Mouse (Mus musculus): ENCODE data around the gene Svop. TPM values are rescaled to one million over a fixed set of nuclear protein-coding genes. Genes with fewer than 3 reads are reported as not detected.

The Svop gene
- total and polyA plus RNA-seq, 3 experiments: not detected

DNA sequence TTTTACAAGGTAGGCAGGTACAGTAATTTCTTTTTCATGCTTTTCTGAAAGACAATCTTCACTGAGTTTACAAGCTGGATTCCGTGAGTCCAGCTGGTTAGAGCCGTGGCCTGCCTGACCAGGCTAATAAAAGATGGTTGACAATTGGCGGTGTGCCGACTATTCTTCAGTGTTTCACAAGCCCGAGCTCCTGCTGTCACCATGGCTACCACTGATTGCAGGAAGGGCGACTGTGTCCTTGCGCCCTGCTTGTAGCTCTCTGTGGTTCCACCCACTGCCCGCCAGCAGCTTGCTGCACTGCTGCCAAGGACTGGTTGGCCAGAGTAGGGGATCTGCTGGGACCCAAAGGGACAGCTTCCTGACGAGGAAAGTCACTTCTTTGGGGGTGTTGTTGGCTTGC is 47.8 kb upstream of the Svop start:
- no peaks in the 10 kb centered on the region for H3K79me2 ChIP-seq (ENCODE audit: control insufficient read depth, insufficient read depth, low read length, poor library complexity)
- TF ChIP-seq MAX (IDR thresholded peaks at IDR 0.05; ENCODE audit: low read length): no peak
- TF ChIP-seq HCFC1 (IDR thresholded peaks at IDR 0.05; ENCODE audit: low read depth, low read length): no peak
- TF ChIP-seq SMC3 (IDR thresholded peaks at IDR 0.05; ENCODE audit: low read depth, low read length): no peak
- TF ChIP-seq ELF1 (IDR thresholded peaks at IDR 0.05; ENCODE audit: low read depth, low read length): no peak
- no peak for TF ChIP-seq GATA1 (IDR thresholded peaks at IDR 0.05; ENCODE audit: low read depth, low read length)
- no peak for TF ChIP-seq ZKSCAN1 (IDR thresholded peaks at IDR 0.05; ENCODE audit: low read depth, low read length)
- TF ChIP-seq CHD2 (IDR thresholded peaks at IDR 0.05; ENCODE audit: low read length): no peak
- no peak for TF ChIP-seq MYC (IDR thresholded peaks at IDR 0.05; ENCODE audit: low read depth, low read length)
- TF ChIP-seq TAL1 (IDR thresholded peaks at IDR 0.05; ENCODE audit: low read length): no peak
- TF ChIP-seq NELFE (IDR thresholded peaks at IDR 0.05; ENCODE audit: low read depth, low read length): no peak
- H3K9me3 ChIP-seq (replicated peaks; ENCODE audit: insufficient read depth, low read length): no peaks in the 10 kb centered on the region
- no peak overlapping the region for H3K9ac ChIP-seq (ENCODE audit: control insufficient read depth, low read depth, low read length, poor library complexity, severe bottlenecking)
- H3K27ac ChIP-seq (ENCODE audit: control insufficient read depth, low read depth, low read length): no peak overlapping the region
- H3K27me3 ChIP-seq (ENCODE audit: control insufficient read depth in 1 of 2, insufficient read depth in 2 of 2, low read length in 2 of 2): no peaks in the 10 kb centered on the region
- H3K4me3 ChIP-seq (ENCODE audit: control insufficient read depth in 1 of 2, insufficient read depth in 1 of 2, low read depth in 2 of 2, low read length in 2 of 2): no peak overlapping the region
- H3K4me1 ChIP-seq (ENCODE audit: control insufficient read depth in 1 of 2, insufficient read depth in 2 of 2, low read length in 2 of 2): peaks cover 2 to 7% of the 10 kb centered on the region in 2 experiments; a peak in 3 of 4 replicates
- peaks cover 0 to 3% of the 10 kb centered on the region in 2 experiments; a peak in 2 of 4 replicates for H3K36me3 ChIP-seq (ENCODE audit: control insufficient read depth in 1 of 2, insufficient read depth in 2 of 2, low read length in 2 of 2)
- DNase-seq (ENCODE audit: low read depth, low spot score): no peak

DNA sequence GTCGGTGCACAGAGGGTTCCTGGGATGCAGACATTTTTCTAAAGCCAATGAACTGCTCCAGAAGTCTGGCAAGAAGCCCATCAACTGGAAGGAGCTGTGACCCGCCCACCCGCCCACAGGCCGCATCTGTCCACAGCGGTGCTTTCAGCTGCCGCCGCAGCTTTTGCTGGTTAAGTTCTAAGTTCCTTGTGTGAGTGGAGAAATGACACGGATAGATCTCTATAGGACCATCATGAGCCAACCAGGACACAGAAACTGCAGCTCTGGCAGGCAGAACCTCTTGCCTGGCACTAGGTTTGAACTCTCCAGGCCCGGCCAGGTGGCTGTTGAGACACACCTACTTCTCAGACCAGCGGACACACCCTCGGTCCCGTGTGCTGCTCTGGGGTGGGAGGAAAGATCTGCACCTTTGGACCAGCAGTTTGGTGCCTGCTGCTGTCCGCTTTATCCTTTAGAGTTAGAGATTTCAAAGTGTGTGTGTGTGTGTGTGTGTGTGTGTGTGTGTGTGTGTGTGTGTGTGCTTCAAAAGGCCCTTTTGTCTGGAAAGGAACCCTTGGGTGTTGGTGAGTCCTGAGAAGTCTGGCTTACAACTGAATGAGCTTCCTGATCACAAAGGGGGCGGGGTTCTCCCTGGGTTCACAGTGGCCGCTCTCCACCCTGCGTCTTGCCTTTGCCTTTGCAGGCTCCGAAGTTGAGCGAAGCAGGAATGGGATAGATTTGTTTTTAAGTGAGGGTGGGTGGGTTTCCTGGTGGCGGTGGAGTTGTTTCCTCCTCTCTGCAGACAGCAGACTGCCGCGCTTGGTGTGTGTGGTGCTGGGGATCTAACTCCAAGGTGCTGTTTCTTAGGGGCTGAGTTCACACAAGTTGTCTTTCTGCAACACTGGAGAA is 47.2 kb upstream of the Svop start:
- H3K27me3 ChIP-seq (ENCODE audit: control insufficient read depth in 1 of 2, insufficient read depth in 2 of 2, low read length in 2 of 2): no peaks in the 10 kb centered on the region
- H3K79me2 ChIP-seq (ENCODE audit: control insufficient read depth, insufficient read depth, low read length, poor library complexity): no peaks in the 10 kb centered on the region
- H3K9ac ChIP-seq (ENCODE audit: control insufficient read depth, low read depth, low read length, poor library complexity, severe bottlenecking): no peak overlapping the region
- no peaks in the 10 kb centered on the region for H3K9me3 ChIP-seq (replicated peaks; ENCODE audit: insufficient read depth, low read length)
- TF ChIP-seq ZMIZ1 (IDR thresholded peaks at IDR 0.05; ENCODE audit: low read depth, low read length) (no peak), POLR2AphosphoS2 (IDR thresholded peaks at IDR 0.05; ENCODE audit: low read length) (no peak), JUND (IDR thresholded peaks at IDR 0.05; ENCODE audit: low read depth, low read length) (no peak), MEF2A (IDR thresholded peaks at IDR 0.05; ENCODE audit: extremely low read depth, insufficient replicate concordance, low read depth, low read length, poor library complexity, severe bottlenecking) (no peak), BHLHE40 (IDR thresholded peaks at IDR 0.05; ENCODE audit: borderline replicate concordance, low read depth, low read length) (no peak), TCF12 (IDR thresholded peaks at IDR 0.05; ENCODE audit: low read depth, low read length) (no peak), MYB (IDR thresholded peaks at IDR 0.05; ENCODE audit: low read depth, low read length) (no peak), E2F4 (IDR thresholded peaks at IDR 0.05; ENCODE audit: borderline replicate concordance, low read depth, low read length) (no peak)
- DNase-seq (ENCODE audit: low read depth, low spot score): no peak
- H3K4me3 ChIP-seq (ENCODE audit: control insufficient read depth in 1 of 2, insufficient read depth in 1 of 2, low read depth in 2 of 2, low read length in 2 of 2): no peak overlapping the region
- peaks cover 6 to 11% of the 10 kb centered on the region in 2 experiments for H3K4me1 ChIP-seq (ENCODE audit: control insufficient read depth in 1 of 2, insufficient read depth in 2 of 2, low read length in 2 of 2)
- H3K36me3 ChIP-seq (ENCODE audit: control insufficient read depth in 1 of 2, insufficient read depth in 2 of 2, low read length in 2 of 2): peaks cover 0 to 8% of the 10 kb centered on the region in 2 experiments; a peak in 2 of 4 replicates
- H3K27ac ChIP-seq (ENCODE audit: control insufficient read depth, low read depth, low read length): no peak overlapping the region
